Mouse (Mus musculus) megakaryocyte, embryonic 14.5 days (primary cell): ENCODE measurements around the gene Tmed3.

ENCODE experiments used
- FLI1 ChIP-seq: IDR thresholded peaks from 2 replicates; pipeline ENCODE4 v1.6.1; 2012; ENCODE audit warnings: low read length, inconsistent platforms, mixed read lengths
- GATA1 ChIP-seq: IDR thresholded peaks from 3 replicates; pipeline ENCODE4 v1.6.1; 2012; ENCODE audit warnings: mixed read lengths, low read length, inconsistent platforms, borderline replicate concordance

DNA sequence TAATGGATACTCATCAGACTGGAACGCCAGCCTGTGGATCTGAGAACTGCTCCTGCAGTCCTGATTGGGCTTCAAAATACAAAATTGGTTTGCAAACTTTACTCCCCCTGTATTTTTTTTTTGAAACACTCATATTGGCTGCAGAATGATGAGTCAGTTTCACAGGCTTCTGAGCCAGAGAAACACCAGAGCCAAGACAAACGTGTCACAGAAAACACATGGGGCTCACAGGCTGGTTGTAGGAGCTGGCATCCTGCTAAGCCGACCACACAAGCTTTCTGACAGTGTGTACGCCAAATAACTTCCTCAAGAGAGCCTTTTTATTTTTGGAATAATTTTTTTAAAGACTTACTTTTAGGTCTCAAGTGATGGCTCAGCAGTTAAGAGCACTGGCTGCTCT is 35.0 kb downstream of the Tmed3 start:
- TF ChIP-seq GATA1 = no peak
- no peak for TF ChIP-seq FLI1
